Mouse (Mus musculus) limb, embryonic 12.5 days (tissue): ENCODE measurements around the gene Clptm1l. TPM values are rescaled to one million over a fixed set of nuclear protein-coding genes. Genes with fewer than 3 reads are reported as not detected.

Experiments used
- ATAC-seq: fragments of 200-750 bp; cut with Nextera tagmentation; 2 replicates; pipeline ENCODE4 v1.8.0; 2017; ENCODE audit warnings: low read depth, moderate TSS enrichment; ENCODE audit not compliant: insufficient number of reproducible peaks, insufficient read depth, low FRiP score, low TSS enrichment
- H3K27ac ChIP-seq: fragments of 300-500 bp; sonication (generic); 2 replicates; pipeline ENCODE4 v1.5.1; 2016; ENCODE audit warnings: mild to moderate bottlenecking, moderate library complexity
- H3K27me3 ChIP-seq: fragments of 300-500 bp; sonication (generic); 2 replicates; pipeline ENCODE4 v1.6.1; 2016; ENCODE audit warnings: mild to moderate bottlenecking, moderate library complexity
- H3K36me3 ChIP-seq: fragments of 300-500 bp; sonication (generic); 2 replicates; pipeline ENCODE4 v1.6.1; 2016; ENCODE audit warnings: mild to moderate bottlenecking, moderate library complexity
- H3K4me1 ChIP-seq: fragments of 300-500 bp; sonication (generic); replicated peaks from 2 replicates; pipeline ENCODE4 v1.6.1; 2016
- H3K4me2 ChIP-seq: fragments of 300-500 bp; sonication (generic); 2 replicates; pipeline ENCODE4 v1.6.1; 2016; ENCODE audit warnings: mild to moderate bottlenecking, moderate library complexity
- H3K4me3 ChIP-seq: fragments of 300-500 bp; sonication (generic); replicated peaks from 2 replicates; pipeline ENCODE4 v1.5.1; 2016; ENCODE audit warnings: mild to moderate bottlenecking
- H3K9ac ChIP-seq: fragments of 300-500 bp; sonication (generic); replicated peaks from 2 replicates; pipeline ENCODE4 v1.6.1; 2016; ENCODE audit warnings: mild to moderate bottlenecking, moderate library complexity
- H3K9me3 ChIP-seq: fragments of 300-500 bp; sonication (generic); 2 replicates; pipeline ENCODE4 v1.6.1; 2016; ENCODE audit warnings: mild to moderate bottlenecking, moderate library complexity
- WGBS: fragments of 180-500 bp; shearing (Covaris S2); methylation state at CpG from one replicate; pipeline ENCODE4 v1.1.7; 2016; 5-methylcytosine and 5-hydroxymethylcytosine counted together
- polyA plus RNA-seq: library from polyadenylated mRNA; unstranded; fragments of >200 nt; fragmentation: Nextera tagmentation; extraction: Ambion mirVana; gene quantifications from 2 replicates; pipeline ENCODE4 v1.2.1, GENCODE M21; 2016

The Clptm1l gene
- polyA plus RNA-seq, 1 experiment from 2014 or later: 116 TPM

DNA sequence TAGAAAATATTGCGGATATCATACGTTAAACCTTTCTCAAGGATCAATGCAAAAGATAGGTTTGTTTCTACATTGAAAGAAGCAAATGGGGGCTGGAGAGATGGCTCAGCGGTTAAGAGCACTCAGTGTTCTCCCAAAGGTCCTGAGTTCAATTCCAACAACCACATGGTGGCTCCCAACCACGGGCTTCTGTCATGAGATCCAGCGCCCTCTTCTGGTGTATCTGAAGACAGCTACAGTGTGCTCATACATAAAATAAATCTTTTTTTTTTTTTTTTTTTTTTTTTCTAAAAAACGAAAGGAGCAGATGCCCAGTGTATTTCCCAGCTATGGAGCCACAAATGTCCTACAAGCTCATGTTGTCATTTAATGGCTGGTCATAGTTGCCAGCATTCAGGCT, 16.8 kb downstream of the Clptm1l start:
- 73% methylated on average over 6 of the region's 6 CpGs for WGBS
- Histone ChIP-seq H3K27ac (no peak overlapping the region), H3K9me3 (no peaks in the 10 kb centered on the region), H3K9ac (no peak overlapping the region), H3K4me1 (no peaks in the 10 kb centered on the region), H3K4me2 (no peak overlapping the region), H3K4me3 (no peak overlapping the region), H3K36me3 (peaks cover 65% of the 10 kb centered on the region), H3K27me3 (no peaks in the 10 kb centered on the region)
- ATAC-seq: no peak

DNA sequence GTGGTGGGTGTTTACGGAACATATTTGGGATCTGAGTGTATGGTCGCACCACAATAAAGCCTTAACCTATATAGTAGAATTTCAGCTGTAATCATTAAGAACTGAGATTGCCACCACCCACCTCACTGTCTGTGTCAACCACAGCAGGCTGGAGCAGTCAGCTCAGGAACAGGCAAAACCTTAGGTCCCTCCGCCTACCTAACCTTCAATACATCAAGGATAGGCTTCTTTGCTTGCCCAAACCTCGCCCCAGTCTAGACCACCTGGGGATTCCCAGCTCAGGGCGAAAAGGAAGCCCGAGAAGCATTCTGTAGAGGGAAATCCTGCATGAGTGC, 22.6 kb downstream of the Clptm1l start:
- Histone ChIP-seq H3K9ac (peak overlapping the region; percentile 82; the same call in 1 of the 2 replicates), H3K4me3 (peak overlapping the region; percentile 69), H3K36me3 (peaks cover 37% of the 10 kb centered on the region), H3K27ac (no peak overlapping the region), H3K9me3 (no peaks in the 10 kb centered on the region), H3K27me3 (no peaks in the 10 kb centered on the region), H3K4me2 (peak overlapping the region; percentile 91), H3K4me1 (peaks cover 22% of the 10 kb centered on the region)
- peak; percentile 60; the same call in 1 of the 2 replicates for ATAC-seq
- 43% methylated on average over 6 of the region's 6 CpGs for WGBS

DNA sequence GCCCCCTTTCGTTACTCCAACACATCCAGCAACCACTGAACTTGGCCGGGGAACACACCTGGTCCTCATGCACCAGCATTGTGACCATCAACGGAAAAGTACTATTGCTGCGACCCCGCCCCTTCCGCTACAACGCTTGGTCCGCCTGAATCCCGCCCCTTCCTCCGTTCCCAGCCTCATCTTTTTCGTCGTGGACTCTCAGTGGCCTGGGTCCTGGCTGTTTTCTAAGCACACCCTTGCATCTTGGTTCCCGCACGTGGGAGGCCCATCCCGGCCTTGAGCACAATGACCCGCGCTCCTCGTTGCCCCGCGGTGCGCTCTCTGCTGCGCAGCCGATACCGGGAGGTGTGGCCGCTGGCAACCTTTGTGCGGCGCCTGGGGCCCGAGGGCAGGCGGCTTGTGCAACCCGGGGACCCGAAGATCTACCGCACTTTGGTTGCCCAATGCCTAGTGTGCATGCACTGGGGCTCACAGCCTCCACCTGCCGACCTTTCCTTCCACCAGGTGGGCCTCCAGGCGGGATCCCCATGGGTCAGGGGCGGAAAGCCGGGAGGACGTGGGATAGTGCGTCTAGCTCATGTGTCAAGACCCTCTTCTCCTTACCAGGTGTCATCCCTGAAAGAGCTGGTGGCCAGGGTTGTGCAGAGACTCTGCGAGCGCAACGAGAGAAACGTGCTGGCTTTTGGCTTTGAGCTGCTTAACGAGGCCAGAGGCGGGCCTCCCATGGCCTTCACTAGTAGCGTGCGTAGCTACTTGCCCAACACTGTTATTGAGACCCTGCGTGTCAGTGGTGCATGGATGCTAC, 23.1 kb downstream of the Clptm1l start, which contains the start of gene Tert:
TSS of gene Tert (plus strand) at position 167 of the 805 bp plus-strand sequence.
- peak within 1 kb of the TSS; percentile 82 for H3K9ac ChIP-seq
- H3K4me3 ChIP-seq: peak within 1 kb of the TSS; percentile 69
- peak within 1 kb of the TSS; percentile 45; the same call in 1 of the 2 replicates for H3K27ac ChIP-seq
- H3K9me3 ChIP-seq: no peaks in the 10 kb centered on the region
- H3K27me3 ChIP-seq: no peaks in the 10 kb centered on the region
- peaks cover 22% of the 10 kb centered on the region for H3K4me1 ChIP-seq
- peak; percentile 85 for ATAC-seq
- WGBS: 8% methylated on average over 47 of the region's 47 CpGs
- peaks cover 31% of the 10 kb centered on the region for H3K36me3 ChIP-seq
- peak within 1 kb of the TSS; percentile 91 for H3K4me2 ChIP-seq

DNA sequence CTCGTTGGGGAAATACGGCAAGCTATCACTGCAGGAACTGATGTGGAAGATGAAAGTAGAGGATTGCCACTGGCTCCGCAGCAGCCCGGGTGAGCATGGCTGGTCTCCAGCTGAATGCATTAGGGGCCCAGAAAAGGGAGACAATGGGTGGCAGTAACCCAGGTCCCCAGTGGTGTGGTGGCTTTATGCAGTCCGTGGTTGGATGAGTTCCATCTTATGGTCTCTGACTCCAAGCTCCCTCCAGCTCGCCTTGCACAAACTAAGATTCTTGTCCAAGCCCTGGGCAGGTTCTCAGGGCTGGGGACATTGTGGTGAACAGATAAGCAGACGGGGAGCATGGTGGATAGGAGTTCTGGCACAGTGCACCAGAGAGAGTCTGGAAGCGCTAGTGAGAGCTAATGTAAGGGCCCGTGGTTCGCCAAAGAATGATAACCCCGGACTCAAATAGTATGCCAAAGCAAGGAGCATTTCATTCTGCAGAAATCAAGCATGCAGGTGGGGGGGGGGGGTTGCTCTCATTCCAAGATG, 24.8 kb downstream of the Clptm1l start:
- Histone ChIP-seq H3K9ac (no peak overlapping the region), H3K27ac (no peak overlapping the region), H3K36me3 (peaks cover 37% of the 10 kb centered on the region), H3K27me3 (no peaks in the 10 kb centered on the region), H3K4me3 (no peak overlapping the region), H3K4me1 (peaks cover 22% of the 10 kb centered on the region), H3K9me3 (no peaks in the 10 kb centered on the region), H3K4me2 (no peak overlapping the region)
- no peak for ATAC-seq
- WGBS: 90% methylated on average over 11 of the region's 11 CpGs

DNA sequence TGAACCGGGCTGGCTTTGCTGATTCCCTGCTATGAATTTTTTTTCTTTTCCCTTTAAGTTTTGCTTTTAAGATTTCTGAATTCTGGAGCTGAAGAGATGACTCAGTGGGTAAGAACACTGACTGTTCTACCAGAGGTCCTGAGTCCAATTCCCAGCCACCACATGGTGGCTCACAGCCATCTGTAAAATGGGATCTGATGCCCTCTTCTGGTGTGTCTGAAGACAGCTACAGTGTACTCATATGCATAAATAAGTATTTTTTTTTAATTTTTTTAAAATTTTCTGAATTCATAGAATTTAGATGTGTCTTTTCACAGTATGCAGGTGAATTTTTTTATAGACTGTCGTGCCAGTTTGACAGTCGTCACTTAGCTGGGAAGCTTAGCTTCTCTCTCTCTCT, 28.0 kb downstream of the Clptm1l start:
- no peak for ATAC-seq
- H3K9ac ChIP-seq: no peak overlapping the region
- H3K4me2 ChIP-seq: no peak overlapping the region
- no peaks in the 10 kb centered on the region for H3K27me3 ChIP-seq
- no peak overlapping the region for H3K4me3 ChIP-seq
- peaks cover 66% of the 10 kb centered on the region for H3K36me3 ChIP-seq
- H3K9me3 ChIP-seq: no peaks in the 10 kb centered on the region
- H3K4me1 ChIP-seq: peaks cover 22% of the 10 kb centered on the region
- WGBS: 94% methylated on average over 3 of the region's 3 CpGs
- H3K27ac ChIP-seq: no peak overlapping the region

DNA sequence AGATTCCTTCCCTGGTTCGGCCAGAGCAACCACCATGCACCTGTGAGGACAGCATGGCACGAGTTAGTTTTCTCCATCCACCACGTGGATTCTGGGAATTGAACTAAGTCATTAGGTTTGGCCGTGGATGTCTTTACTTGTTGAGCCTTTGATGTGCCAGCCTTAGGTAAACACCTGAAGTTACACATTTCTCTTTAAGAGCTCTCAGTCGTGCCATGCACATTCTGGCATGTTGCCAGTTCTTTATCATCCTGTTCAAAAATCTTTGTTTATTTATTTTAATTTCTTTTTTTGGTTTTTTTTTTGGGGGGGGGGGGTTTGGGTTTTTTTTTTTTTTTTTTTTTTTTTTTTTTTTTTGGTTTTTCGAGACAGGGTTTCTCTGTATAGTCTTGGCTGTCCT, 34.0 kb downstream of the Clptm1l start:
- ATAC-seq: no peak
- WGBS: 81% methylated on average over 5 of the region's 6 CpGs

DNA sequence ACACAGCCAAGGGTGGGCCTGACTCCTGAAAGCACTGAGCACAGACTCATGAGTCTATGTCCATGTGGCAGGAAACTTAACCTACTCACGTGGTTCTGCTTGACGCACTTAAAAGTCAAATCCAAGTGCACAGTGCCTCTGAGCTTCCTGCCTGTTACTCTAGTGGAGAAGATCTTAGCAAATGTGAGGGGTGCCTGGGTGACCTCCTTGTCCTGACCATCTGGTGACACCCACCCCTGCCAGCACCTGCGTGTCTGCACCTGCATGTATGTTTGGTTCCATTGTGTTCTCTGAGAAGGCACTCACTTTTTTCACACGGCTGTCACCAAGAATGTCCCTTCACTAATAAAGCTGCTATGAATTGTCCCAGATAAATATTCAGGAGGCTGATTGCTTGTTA, 37.5 kb downstream of the Clptm1l start:
- no peak for ATAC-seq
- Histone ChIP-seq H3K4me3 (no peak overlapping the region), H3K4me1 (no peaks in the 10 kb centered on the region), H3K27ac (no peak overlapping the region), H3K27me3 (no peaks in the 10 kb centered on the region), H3K9me3 (no peaks in the 10 kb centered on the region), H3K36me3 (peaks cover 63% of the 10 kb centered on the region), H3K4me2 (no peak overlapping the region), H3K9ac (no peak overlapping the region)
- 90% methylated on average over 4 of the region's 4 CpGs for whole genome bisulfite sequencing

More for the DNA sequence above, 34.0 kb downstream of the Clptm1l start:
- Histone ChIP-seq H3K9ac (no peak overlapping the region), H3K27me3 (no peaks in the 10 kb centered on the region), H3K4me2 (no peak overlapping the region), H3K36me3 (peaks cover 67% of the 10 kb centered on the region), H3K4me3 (no peak overlapping the region), H3K9me3 (no peaks in the 10 kb centered on the region), H3K27ac (no peak overlapping the region), H3K4me1 (no peaks in the 10 kb centered on the region)

DNA sequence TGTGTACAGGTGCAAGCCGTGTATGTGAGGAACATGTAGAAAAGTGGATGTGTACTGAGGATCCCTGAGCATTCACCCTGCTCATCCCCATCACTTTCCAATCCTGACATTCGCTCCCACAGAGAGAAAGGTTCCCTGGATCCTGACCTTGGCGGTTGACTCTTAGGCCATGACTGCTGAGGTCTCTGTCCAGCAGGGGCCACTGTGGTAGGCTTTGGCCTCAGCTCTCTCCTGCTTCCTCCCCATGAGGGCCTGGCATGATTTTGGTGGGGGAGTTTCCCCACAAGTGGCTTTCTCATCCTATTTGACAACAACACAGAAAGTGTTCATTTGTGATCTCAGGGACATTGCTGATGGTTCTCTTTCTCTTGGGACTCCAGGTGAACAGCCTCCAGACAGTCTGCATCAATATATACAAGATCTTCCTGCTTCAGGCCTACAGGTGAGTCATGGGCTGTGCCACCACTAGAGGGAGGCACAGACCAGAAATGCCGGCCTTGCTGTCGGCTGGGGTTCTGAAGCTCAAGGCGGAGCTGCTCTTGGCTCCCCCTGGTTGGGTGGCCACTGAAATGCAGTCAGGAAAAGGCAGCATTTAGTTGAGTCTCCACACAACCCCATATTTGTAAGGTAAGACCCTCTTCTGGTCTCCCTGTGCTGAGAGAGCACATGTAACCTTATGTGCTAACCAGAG, 42.7 kb downstream of the Clptm1l start:
- H3K36me3 ChIP-seq: peaks cover 77% of the 10 kb centered on the region
- H3K9ac ChIP-seq: no peak overlapping the region
- ATAC-seq: no peak
- no peak overlapping the region for H3K4me3 ChIP-seq
- no peaks in the 10 kb centered on the region for H3K27me3 ChIP-seq
- no peak overlapping the region for H3K27ac ChIP-seq
- H3K4me1 ChIP-seq: no peaks in the 10 kb centered on the region
- WGBS: 36% methylated on average over 6 of the region's 6 CpGs
- no peak overlapping the region for H3K4me2 ChIP-seq
- no peaks in the 10 kb centered on the region for H3K9me3 ChIP-seq

DNA sequence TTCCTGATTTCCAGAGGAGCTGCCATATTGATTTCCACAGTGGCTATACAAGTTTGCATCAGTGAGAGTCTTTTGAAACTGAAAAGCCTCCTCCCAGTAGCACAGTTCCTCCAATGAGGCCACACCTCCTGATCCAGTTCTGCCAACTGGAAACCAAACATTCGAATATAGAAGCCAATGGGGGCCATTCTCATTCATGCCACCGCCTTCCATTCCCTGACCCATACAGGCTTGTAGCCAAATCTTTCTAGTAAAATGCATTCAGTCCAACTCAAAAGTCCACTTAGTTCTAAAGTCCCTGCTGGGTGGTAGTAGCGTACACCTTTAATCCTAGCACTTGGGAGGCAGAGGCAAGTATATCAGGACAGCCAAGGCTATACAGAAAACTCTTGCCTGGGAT, 49.5 kb downstream of the Clptm1l start:
- no peak overlapping the region for H3K9ac ChIP-seq
- 89% methylated on average over 3 of the region's 3 CpGs for WGBS
- H3K27ac ChIP-seq: no peak overlapping the region
- ATAC-seq: no peak
- H3K9me3 ChIP-seq: no peaks in the 10 kb centered on the region
- no peak overlapping the region for H3K4me2 ChIP-seq
- H3K27me3 ChIP-seq: no peaks in the 10 kb centered on the region
- H3K36me3 ChIP-seq: peaks cover 25% of the 10 kb centered on the region
- H3K4me3 ChIP-seq: no peak overlapping the region
- H3K4me1 ChIP-seq: no peaks in the 10 kb centered on the region

DNA sequence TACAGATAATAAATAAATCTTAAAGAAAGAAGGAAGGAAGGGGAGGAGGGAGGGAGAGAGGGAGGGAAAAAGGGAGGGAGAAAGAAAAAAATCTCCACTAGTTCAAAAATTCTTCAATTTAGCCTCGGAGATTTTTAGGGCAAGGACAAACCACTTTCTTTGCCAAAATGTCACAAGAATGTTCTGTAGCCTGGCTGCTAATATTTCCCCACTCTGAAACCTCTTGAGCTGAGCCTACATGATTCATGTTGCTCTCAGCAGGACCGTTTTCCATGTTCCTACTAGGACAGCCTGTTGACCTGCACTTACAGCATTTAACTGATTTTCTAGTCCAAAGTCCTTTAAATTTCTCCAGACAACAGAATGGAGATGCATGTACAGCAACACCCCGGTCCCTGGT, 51.2 kb downstream of the Clptm1l start:
- Histone ChIP-seq H3K27me3 (no peaks in the 10 kb centered on the region), H3K4me3 (no peak overlapping the region), H3K4me1 (no peaks in the 10 kb centered on the region), H3K9ac (no peak overlapping the region), H3K27ac (no peak overlapping the region), H3K36me3 (peaks cover 8% of the 10 kb centered on the region; the same call in 1 of the 2 replicates), H3K4me2 (no peak overlapping the region), H3K9me3 (no peaks in the 10 kb centered on the region)
- ATAC-seq: no peak
- WGBS: 80% methylated on average over 3 of the region's 3 CpGs

DNA sequence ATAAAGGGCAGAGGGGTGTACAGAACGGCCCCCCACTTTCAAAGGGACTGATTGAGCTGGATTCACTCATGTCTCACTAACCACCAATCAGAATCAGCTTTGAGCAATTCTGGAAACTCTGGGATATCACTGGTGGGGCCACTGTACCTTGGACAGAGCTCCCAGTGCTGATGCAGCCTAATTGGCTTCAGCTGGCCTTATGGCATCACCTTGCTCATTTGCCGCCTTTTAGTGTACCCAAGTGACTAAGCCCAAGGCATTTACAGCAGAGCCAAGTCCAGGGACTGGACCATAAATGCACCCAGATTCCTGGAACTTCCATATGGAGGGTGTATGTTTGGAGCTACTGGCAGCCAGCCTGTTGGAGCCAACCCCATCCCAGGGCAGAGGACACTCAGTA, 55.1 kb downstream of the Clptm1l start:
- Histone ChIP-seq H3K4me2 (no peak overlapping the region), H3K9ac (no peak overlapping the region), H3K27ac (no peak overlapping the region), H3K9me3 (no peaks in the 10 kb centered on the region), H3K27me3 (no peaks in the 10 kb centered on the region; the same call in 1 of the 2 replicates), H3K36me3 (no peaks in the 10 kb centered on the region), H3K4me1 (no peaks in the 10 kb centered on the region), H3K4me3 (no peak overlapping the region)
- no peak for ATAC-seq
- 42% methylated on average over 2 of the region's 2 CpGs for WGBS
